Mouse (Mus musculus) thymus, postnatal 36 days (tissue): Measurements from ENCODE around the gene Selplg.
"Not testable (repeated sequence)": the region's sequence is repeated elsewhere in the genome, so short reads cannot be mapped to it uniquely, and the experiment has no call there.

ENCODE experiments used
- DNase-seq, 2 experiments: peaks; one replicate each; pipeline ENCODE4 v3.0.0; 2022; ENCODE audit warnings: mixed read lengths in 2 of 2

Selplg gene

GRCm38 (mm10) chr5:113818572-113818971, 13.9 kb downstream of the Selplg start:
- no peak for DNase-seq

GRCm38 (mm10) chr5:113815638-113816152, 16.7 kb downstream of the Selplg start:
- peak; percentile 73 to 77 for DNase-seq

- DNase-seq, result no peak
Measured at GRCm38 (mm10) chr5:113815041-113815389, 17.4 kb downstream of the Selplg start.

- no peak for DNase-seq
Measured at GRCm38 (mm10) chr5:113814111-113815040, 18.1 kb downstream of the Selplg start.

GRCm38 (mm10) chr5:113813608-113814007, 18.8 kb downstream of the Selplg start:
- DNase-seq, result no peak

- no peak for DNase-seq
Measured at GRCm38 (mm10) chr5:113812638-113813037, 19.8 kb downstream of the Selplg start.

- not testable (repeated sequence) for DNase-seq
Measured at GRCm38 (mm10) chr5:113811824-113812420, 20.5 kb downstream of the Selplg start.

- DNase-seq, result no peak
Measured at GRCm38 (mm10) chr5:113810111-113810510, 22.3 kb downstream of the Selplg start.

- no peak for DNase-seq
Measured at GRCm38 (mm10) chr5:113808177-113808576, 24.3 kb downstream of the Selplg start.

GRCm38 (mm10) chr5:113807712-113808111, 24.7 kb downstream of the Selplg start:
- DNase-seq, result no peak

GRCm38 (mm10) chr5:113806414-113806813, 26.0 kb downstream of the Selplg start:
- DNase-seq, result no peak

GRCm38 (mm10) chr5:113805301-113805700, 27.1 kb downstream of the Selplg start:
- DNase-seq, result no peak

- DNase-seq, result no peak
Measured at GRCm38 (mm10) chr5:113804395-113804966, 28.0 kb downstream of the Selplg start.

- DNase-seq, result no peak
Measured at GRCm38 (mm10) chr5:113800280-113800679, 32.2 kb downstream of the Selplg start, which contains the start of gene Tmem119. Gene Tmem119 (minus strand): TSS chr5:113800516.

- no peak for DNase-seq
Measured at GRCm38 (mm10) chr5:113799691-113800090, 32.8 kb downstream of the Selplg start.

GRCm38 (mm10) chr5:113798525-113798924, 33.9 kb downstream of the Selplg start:
- no peak for DNase-seq

- no peak for DNase-seq
Measured at GRCm38 (mm10) chr5:113797149-113797882, 35.1 kb downstream of the Selplg start.

GRCm38 (mm10) chr5:113796401-113797148, 35.9 kb downstream of the Selplg start:
- no peak for DNase-seq

GRCm38 (mm10) chr5:113791197-113792095, 41.0 kb downstream of the Selplg start:
- no peak for DNase-seq

- no peak for DNase-seq
Measured at GRCm38 (mm10) chr5:113790453-113791196, 41.8 kb downstream of the Selplg start.
